Mouse (Mus musculus): Measurements from ENCODE around the gene 5830473C10Rik. TPM values are rescaled to one million over a fixed set of nuclear protein-coding genes. Genes with fewer than 3 reads are reported as not detected.
A peak's percentile ranks its signal among the peaks of the same experiment; 100 is the strongest.

The 5830473C10Rik gene
- polyA plus RNA-seq, 1 experiment from 2014 or later: 0.34 TPM

DNA sequence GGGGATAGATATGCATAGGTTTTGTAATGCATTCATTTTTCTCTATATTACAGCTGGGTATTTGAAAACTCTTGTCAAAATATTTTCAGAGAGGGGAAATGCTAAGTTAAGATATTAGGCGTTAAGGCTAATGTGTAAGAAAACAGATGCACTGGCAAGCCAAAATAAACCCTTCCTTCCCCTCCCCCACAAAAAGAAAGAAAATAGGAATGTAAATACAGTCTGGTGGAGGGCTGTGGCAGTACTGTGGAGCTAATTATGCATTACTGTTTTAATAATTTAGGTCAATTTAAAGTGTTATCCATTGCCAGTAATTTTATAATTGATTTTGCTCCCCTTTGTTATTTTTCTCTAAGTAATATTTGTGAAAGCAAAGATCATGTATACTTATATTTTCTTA is 67.6 kb downstream of the 5830473C10Rik start:
- no peak overlapping the region for H3K27ac ChIP-seq
- H3K4me2 ChIP-seq (ENCODE audit: low read length): no peak overlapping the region
- H3K9me3 ChIP-seq (replicated peaks; ENCODE audit: low read length): no peaks in the 10 kb centered on the region
- no peaks in the 10 kb centered on the region for H3K36me3 ChIP-seq (ENCODE audit: insufficient read depth, low read length)
- no peak for DNase-seq (ENCODE audit: low spot score)
- WGBS: 68% methylated on average over 1 of the region's 1 CpGs
- no peaks in the 10 kb centered on the region for H3K27me3 ChIP-seq (ENCODE audit: insufficient read depth, low read length)
- TF ChIP-seq CTCF (IDR thresholded peaks at IDR 0.05; ENCODE audit: low read depth): no peak
- H3K9ac ChIP-seq (ENCODE audit: low read depth, low read length): no peak overlapping the region
- H3K4me1 ChIP-seq (replicated peaks; ENCODE audit: insufficient read depth, low read length): 0 out of 2 replicates have a peak, but pooled peaks cover 5% of the 10 kb centered on the region
- ATAC-seq (replicated peaks; ENCODE audit: low FRiP score, low read depth): no peak
- H3K4me3 ChIP-seq (replicated peaks; ENCODE audit: low read depth, low read length): no peak overlapping the region

DNA sequence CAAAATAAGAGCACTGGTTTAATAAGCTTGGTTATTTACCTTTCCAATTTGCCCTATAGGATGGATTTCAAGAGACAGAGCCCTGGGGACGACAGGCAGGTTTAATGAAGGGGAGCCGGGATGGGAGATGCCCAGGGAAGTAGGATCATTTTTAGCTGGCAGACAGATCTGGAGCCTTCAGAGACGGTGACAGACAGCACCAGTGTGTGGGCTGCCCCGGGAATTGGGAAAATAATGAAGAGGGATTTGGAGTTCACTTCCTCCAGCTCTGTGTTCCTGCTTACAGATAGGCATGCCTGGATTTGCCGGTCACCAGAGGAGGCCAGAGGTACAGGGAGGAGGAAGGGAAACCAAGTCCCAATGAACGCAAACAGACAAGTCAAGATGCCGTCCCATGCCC is 74.0 kb downstream of the 5830473C10Rik start:
- H3K4me1 ChIP-seq (replicated peaks; ENCODE audit: insufficient read depth, low read length): no peaks in the 10 kb centered on the region
- H3K27ac ChIP-seq: no peak overlapping the region
- no peaks in the 10 kb centered on the region for H3K27me3 ChIP-seq (ENCODE audit: insufficient read depth, low read length)
- no peak for DNase-seq (ENCODE audit: low spot score)
- ATAC-seq (replicated peaks; ENCODE audit: low FRiP score, low read depth): no peak
- no peak overlapping the region for H3K4me3 ChIP-seq (replicated peaks; ENCODE audit: low read depth, low read length)
- no peak overlapping the region for H3K9ac ChIP-seq (ENCODE audit: low read depth, low read length)
- 61% methylated on average over 7 of the region's 7 CpGs for WGBS
- no peak overlapping the region for H3K4me2 ChIP-seq (ENCODE audit: low read length)
- TF ChIP-seq CTCF (IDR thresholded peaks at IDR 0.05; ENCODE audit: low read depth): no peak
- H3K9me3 ChIP-seq (replicated peaks; ENCODE audit: low read length): no peaks in the 10 kb centered on the region
- no peaks in the 10 kb centered on the region for H3K36me3 ChIP-seq (ENCODE audit: insufficient read depth, low read length)

- WGBS: 5% methylated on average over 26 of the region's 26 CpGs
- DNase-seq (ENCODE audit: low spot score) (peak; percentile 61), ATAC-seq (replicated peaks; ENCODE audit: low FRiP score, low read depth) (peak; percentile 98)
- no peaks in the 10 kb centered on the region for H3K36me3 ChIP-seq (ENCODE audit: insufficient read depth, low read length)
- H3K4me2 ChIP-seq (ENCODE audit: low read length): peak within 1 kb of the TSS; percentile 61
- H3K9me3 ChIP-seq (replicated peaks; ENCODE audit: low read length): no peaks in the 10 kb centered on the region
- no peaks in the 10 kb centered on the region for H3K27me3 ChIP-seq (ENCODE audit: insufficient read depth, low read length)
- no peak for TF ChIP-seq CTCF (IDR thresholded peaks at IDR 0.05; ENCODE audit: low read depth)
- H3K9ac ChIP-seq (ENCODE audit: low read depth, low read length): peak within 1 kb of the TSS; percentile 55
- peak within 1 kb of the TSS; percentile 40 for H3K4me3 ChIP-seq (replicated peaks; ENCODE audit: low read depth, low read length)
- peak within 1 kb of the TSS; percentile 79 for H3K27ac ChIP-seq
- no peaks in the 10 kb centered on the region for H3K4me1 ChIP-seq (replicated peaks; ENCODE audit: insufficient read depth, low read length)
Measured at GRCm38 (mm10) chr5:90640286-90641217, 79.6 kb downstream of the 5830473C10Rik start, which contains the start of gene Rassf6. Gene Rassf6 (minus strand): TSS chr5:90640657.

DNA sequence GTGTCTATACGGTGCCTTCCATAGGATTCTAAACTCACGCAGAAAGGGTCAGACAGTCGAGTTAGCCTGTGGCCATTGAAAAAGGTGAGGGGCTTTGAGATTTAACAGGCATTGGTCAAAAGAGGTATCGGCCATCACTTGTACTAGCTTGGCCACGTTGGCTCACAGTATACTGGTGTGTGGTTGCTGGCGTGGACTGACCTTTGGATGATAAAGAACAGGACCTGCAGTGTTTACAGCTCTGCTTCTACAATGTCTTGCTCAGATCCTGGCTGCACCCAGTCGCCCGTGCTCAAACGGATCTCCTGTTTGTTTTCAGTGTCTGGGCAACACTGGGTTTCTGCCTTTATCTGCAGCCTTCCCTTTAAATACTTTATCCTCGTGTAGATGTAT is 80.3 kb downstream of the 5830473C10Rik start:
- Histone ChIP-seq H3K4me1 (replicated peaks; ENCODE audit: insufficient read depth, low read length) (no peaks in the 10 kb centered on the region), H3K27me3 (ENCODE audit: insufficient read depth, low read length) (no peaks in the 10 kb centered on the region), H3K27ac (peak overlapping the region; percentile 79), H3K4me2 (ENCODE audit: low read length) (peak overlapping the region; percentile 61; the same call in 1 of the 2 replicates), H3K9me3 (replicated peaks; ENCODE audit: low read length) (no peaks in the 10 kb centered on the region), H3K36me3 (ENCODE audit: insufficient read depth, low read length) (no peaks in the 10 kb centered on the region), H3K4me3 (replicated peaks; ENCODE audit: low read depth, low read length) (no peak overlapping the region), H3K9ac (ENCODE audit: low read depth, low read length) (no peak overlapping the region)
- no peak for TF ChIP-seq CTCF (IDR thresholded peaks at IDR 0.05; ENCODE audit: low read depth)
- DNase-seq (ENCODE audit: low spot score) (no peak), ATAC-seq (replicated peaks; ENCODE audit: low FRiP score, low read depth) (no peak)
- WGBS: 54% methylated on average over 10 of the region's 10 CpGs

- no peak overlapping the region for H3K4me3 ChIP-seq (replicated peaks; ENCODE audit: low read depth, low read length)
- no peaks in the 10 kb centered on the region for H3K4me1 ChIP-seq (replicated peaks; ENCODE audit: insufficient read depth, low read length)
- H3K4me2 ChIP-seq (ENCODE audit: low read length): no peak overlapping the region
- 76% methylated on average over 3 of the region's 3 CpGs for WGBS
- no peak for TF ChIP-seq CTCF (IDR thresholded peaks at IDR 0.05; ENCODE audit: low read depth)
- no peaks in the 10 kb centered on the region for H3K9me3 ChIP-seq (replicated peaks; ENCODE audit: low read length)
- no peak overlapping the region for H3K27ac ChIP-seq
- H3K9ac ChIP-seq (ENCODE audit: low read depth, low read length): no peak overlapping the region
- DNase-seq (ENCODE audit: low spot score) (no peak), ATAC-seq (replicated peaks; ENCODE audit: low FRiP score, low read depth) (no peak)
- H3K27me3 ChIP-seq (ENCODE audit: insufficient read depth, low read length): no peaks in the 10 kb centered on the region
- H3K36me3 ChIP-seq (ENCODE audit: insufficient read depth, low read length): no peaks in the 10 kb centered on the region
Measured at GRCm38 (mm10) chr5:90645579-90645978, 84.7 kb downstream of the 5830473C10Rik start.

GRCm38 (mm10) chr5:90646398-90646797 is 85.5 kb downstream of the 5830473C10Rik start:
- H3K4me3 ChIP-seq (replicated peaks; ENCODE audit: low read depth, low read length): no peak overlapping the region
- no peaks in the 10 kb centered on the region for H3K27me3 ChIP-seq (ENCODE audit: insufficient read depth, low read length)
- no peaks in the 10 kb centered on the region for H3K9me3 ChIP-seq (replicated peaks; ENCODE audit: low read length)
- no peaks in the 10 kb centered on the region for H3K4me1 ChIP-seq (replicated peaks; ENCODE audit: insufficient read depth, low read length)
- 82% methylated on average over 5 of the region's 5 CpGs for WGBS
- no peak overlapping the region for H3K27ac ChIP-seq
- TF ChIP-seq CTCF (IDR thresholded peaks at IDR 0.05; ENCODE audit: low read depth): no peak
- H3K9ac ChIP-seq (ENCODE audit: low read depth, low read length): no peak overlapping the region
- no peaks in the 10 kb centered on the region for H3K36me3 ChIP-seq (ENCODE audit: insufficient read depth, low read length)
- DNase-seq (ENCODE audit: low spot score): no peak
- ATAC-seq (replicated peaks; ENCODE audit: low FRiP score, low read depth): no peak
- no peak overlapping the region for H3K4me2 ChIP-seq (ENCODE audit: low read length)

Other genes starting within 250 kb of the 5830473C10Rik start
- 23.2 and 23.6 TPM in 2 replicates for gene Ankrd17, start 194.5 kb upstream of the 5830473C10Rik start, polyA plus RNA-seq (2015; fragmentation: Nextera tagmentation; extraction: Ambion mirVana)
- gene Gm9958, start 193.9 kb upstream of the 5830473C10Rik start, polyA plus RNA-seq (2015; fragmentation: Nextera tagmentation; extraction: Ambion mirVana): 7.0 and 7.8 TPM in 2 replicates
- 3.1 and 6.9 TPM in 2 replicates for gene Alb, start 100.2 kb upstream of the 5830473C10Rik start, polyA plus RNA-seq (2015; fragmentation: Nextera tagmentation; extraction: Ambion mirVana)
- gene Afp, start 70.4 kb upstream of the 5830473C10Rik start, polyA plus RNA-seq (2015; fragmentation: Nextera tagmentation; extraction: Ambion mirVana): 123 and 130 TPM in 2 replicates
- gene Afm, start 42.2 kb upstream of the 5830473C10Rik start, polyA plus RNA-seq (2015; fragmentation: Nextera tagmentation; extraction: Ambion mirVana): 22.0 and 22.8 TPM in 2 replicates
- gene Rassf6, start 79.5 kb downstream of the 5830473C10Rik start, polyA plus RNA-seq (2015; fragmentation: Nextera tagmentation; extraction: Ambion mirVana): 27.8 and 31.6 TPM in 2 replicates
- 0.07 TPM in 1 of 2 replicates, not detected in the other for gene Cxcl5, start 198.3 kb downstream of the 5830473C10Rik start, polyA plus RNA-seq (2015; fragmentation: Nextera tagmentation; extraction: Ambion mirVana)
- 1.3 and 1.4 TPM in 2 replicates for gene Ppbp, start 207.4 kb downstream of the 5830473C10Rik start, polyA plus RNA-seq (2015; fragmentation: Nextera tagmentation; extraction: Ambion mirVana)
- gene Pf4, start 211.3 kb downstream of the 5830473C10Rik start, polyA plus RNA-seq (2015; fragmentation: Nextera tagmentation; extraction: Ambion mirVana): 69.2 and 71.7 TPM in 2 replicates
- gene Cxcl3, start 225.0 kb downstream of the 5830473C10Rik start, polyA plus RNA-seq (2015; fragmentation: Nextera tagmentation; extraction: Ambion mirVana): 0.12 TPM in 1 of 2 replicates, not detected in the other
- 0.07 TPM in 1 of 2 replicates, not detected in the other for gene Cxcl15, start 233.4 kb downstream of the 5830473C10Rik start, polyA plus RNA-seq (2015; fragmentation: Nextera tagmentation; extraction: Ambion mirVana)